Mouse (Mus musculus) ES-Bruce4 (cell line): ENCODE data around the gene Gm12184.

Experiments
- CTCF ChIP-seq: IDR thresholded peaks from one replicate; pipeline ENCODE4 v1.8.1; 2011; ENCODE audit warnings: low read depth, low read length
- EP300 ChIP-seq: IDR thresholded peaks from 2 replicates; pipeline ENCODE4 v1.6.1; 2011; ENCODE audit warnings: low read depth, low read length; ENCODE audit not compliant: insufficient read depth

DNA sequence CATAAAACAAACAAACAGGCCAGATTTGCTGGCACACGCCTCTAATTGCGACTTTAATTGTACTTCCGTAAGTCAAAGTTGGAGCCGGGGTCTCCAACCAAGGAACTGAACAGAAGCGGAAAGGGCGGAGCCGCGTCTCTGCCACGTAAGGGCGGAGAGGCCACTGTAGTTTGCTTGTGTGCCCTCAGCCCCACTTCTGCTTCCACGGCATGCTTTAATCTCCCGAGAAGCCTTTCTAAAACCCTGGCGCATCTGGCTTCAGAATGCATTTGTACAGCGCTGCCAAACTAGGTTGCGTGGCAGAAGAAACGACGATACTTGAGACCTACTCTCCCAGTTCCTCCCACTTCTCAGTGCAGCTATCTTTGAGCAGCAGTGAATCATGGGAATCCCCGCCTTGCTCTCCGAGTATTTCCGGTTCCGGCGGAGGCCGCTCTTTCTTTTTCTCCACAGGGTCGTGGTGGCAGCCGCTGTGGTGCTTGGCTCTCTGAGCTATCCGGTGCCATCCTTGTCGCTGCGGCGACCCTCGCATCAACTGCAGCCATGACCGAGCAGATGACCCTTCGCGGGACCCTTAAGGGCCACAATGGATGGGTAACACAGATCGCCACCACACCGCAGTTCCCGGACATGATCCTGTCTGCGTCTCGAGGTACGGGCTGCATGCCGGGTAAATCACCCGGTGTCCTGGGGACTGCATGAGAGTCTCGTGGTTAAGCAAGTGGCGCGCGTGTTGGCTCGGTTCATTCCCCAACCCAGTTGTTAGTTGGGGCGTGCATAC lies 26.3 kb downstream of the Gm12184 start, which contains the start of gene Rack1:
- TF ChIP-seq CTCF (no peak), EP300 (0 out of 2 replicates have a peak, but pooled peaks have one; percentile 22)
